Mouse (Mus musculus): ENCODE measurements around the gene Gdap2. TPM values are rescaled to one million over a fixed set of nuclear protein-coding genes. Genes with fewer than 3 reads are reported as not detected.

Gdap2 gene
- polyA plus RNA-seq (2016; fragmentation: Nextera tagmentation; extraction: Ambion mirVana) = 30.9 and 34.8 TPM in 2 replicates

- Histone ChIP-seq H3K36me3 (peaks cover 31% of the 10 kb centered on the region), H3K9me3 (replicated peaks) (no peaks in the 10 kb centered on the region), H3K4me3 (peak within 1 kb of the TSS; percentile 93), H3K27ac (replicated peaks) (peak within 1 kb of the TSS; percentile 83), H3K4me1 (peaks cover 18% of the 10 kb centered on the region), H3K27me3 (ENCODE audit: low read depth, poor library complexity, severe bottlenecking) (no peaks in the 10 kb centered on the region)
- WGBS = under 1% methylated on average over 55 of the region's 55 CpGs
- DNase-seq (ENCODE audit: low spot score) = peak; percentile 94
These were observed at the start of gene Gdap2, which contains the start of gene Wdr3 for GRCm38 (mm10) chr3:100162315-100163105. TSS of gene Gdap2 (plus strand) at chr3:100162381. TSS of gene Wdr3 (minus strand) at chr3:100162407.

- no peaks in the 10 kb centered on the region for H3K27me3 ChIP-seq (ENCODE audit: low read depth, poor library complexity, severe bottlenecking)
- H3K36me3 ChIP-seq = no peaks in the 10 kb centered on the region
- H3K4me3 ChIP-seq = no peak overlapping the region
- no peaks in the 10 kb centered on the region for H3K4me1 ChIP-seq
- WGBS = 75% methylated on average over 2 of the region's 2 CpGs
- no peak overlapping the region for H3K27ac ChIP-seq (replicated peaks)
- H3K9me3 ChIP-seq (replicated peaks) = no peaks in the 10 kb centered on the region
- DNase-seq (ENCODE audit: low spot score) = no peak
These were observed 43.5 kb upstream of the Gdap2 start for GRCm38 (mm10) chr3:100118681-100119080.

GRCm38 (mm10) chr3:100121961-100122360 is 40.2 kb upstream of the Gdap2 start:
- no peak overlapping the region for H3K4me3 ChIP-seq
- DNase-seq (ENCODE audit: low spot score) = no peak
- WGBS = 75% methylated on average over 2 of the region's 2 CpGs
- H3K36me3 ChIP-seq = no peaks in the 10 kb centered on the region
- no peak overlapping the region for H3K27ac ChIP-seq (replicated peaks)
- H3K27me3 ChIP-seq (ENCODE audit: low read depth, poor library complexity, severe bottlenecking) = no peaks in the 10 kb centered on the region
- H3K4me1 ChIP-seq = no peaks in the 10 kb centered on the region
- no peaks in the 10 kb centered on the region for H3K9me3 ChIP-seq (replicated peaks)

- Histone ChIP-seq H3K27me3 (ENCODE audit: low read depth, poor library complexity, severe bottlenecking) (no peaks in the 10 kb centered on the region), H3K4me1 (no peaks in the 10 kb centered on the region), H3K27ac (replicated peaks) (no peak overlapping the region), H3K9me3 (replicated peaks) (no peaks in the 10 kb centered on the region), H3K36me3 (no peaks in the 10 kb centered on the region), H3K4me3 (no peak overlapping the region)
- WGBS = 79% methylated on average over 1 of the region's 1 CpGs
- DNase-seq (ENCODE audit: low spot score) = no peak
These were observed 39.7 kb upstream of the Gdap2 start for GRCm38 (mm10) chr3:100122445-100122844.

GRCm38 (mm10) chr3:100160682-100161445 is 1.3 kb upstream of the Gdap2 start:
- 85% methylated on average over 15 of the region's 15 CpGs for WGBS
- peaks cover 47% of the 10 kb centered on the region for H3K36me3 ChIP-seq
- no peaks in the 10 kb centered on the region for H3K9me3 ChIP-seq (replicated peaks)
- DNase-seq (ENCODE audit: low spot score) = no peak
- no peak overlapping the region for H3K27ac ChIP-seq (replicated peaks)
- peak overlapping the region; percentile 93 for H3K4me3 ChIP-seq
- H3K4me1 ChIP-seq = peaks cover 18% of the 10 kb centered on the region
- no peaks in the 10 kb centered on the region for H3K27me3 ChIP-seq (ENCODE audit: low read depth, poor library complexity, severe bottlenecking)

- no peaks in the 10 kb centered on the region for H3K27me3 ChIP-seq (ENCODE audit: low read depth, poor library complexity, severe bottlenecking)
- H3K4me3 ChIP-seq = peak overlapping the region; percentile 93
- peaks cover 38% of the 10 kb centered on the region for H3K36me3 ChIP-seq
- peak overlapping the region; percentile 83 for H3K27ac ChIP-seq (replicated peaks)
- peaks cover 18% of the 10 kb centered on the region for H3K4me1 ChIP-seq
- DNase-seq (ENCODE audit: low spot score) = no peak
- 2% methylated on average over 35 of the region's 35 CpGs for WGBS
- no peaks in the 10 kb centered on the region for H3K9me3 ChIP-seq (replicated peaks)
These were observed 391 bp upstream of the Gdap2 start for GRCm38 (mm10) chr3:100161665-100162314.

GRCm38 (mm10) chr3:100163556-100163955 is 1.4 kb downstream of the Gdap2 start:
- no peak for DNase-seq (ENCODE audit: low spot score)
- 89% methylated on average over 2 of the region's 2 CpGs for WGBS
- H3K36me3 ChIP-seq = peaks cover 22% of the 10 kb centered on the region

GRCm38 (mm10) chr3:100164991-100165390 is 2.8 kb downstream of the Gdap2 start:
- H3K27ac ChIP-seq (replicated peaks) = no peak overlapping the region
- DNase-seq (ENCODE audit: low spot score) = no peak
- H3K4me3 ChIP-seq = no peak overlapping the region

More at GRCm38 (mm10) chr3:100163556-100163955, 1.4 kb downstream of the Gdap2 start:
- H3K27me3 ChIP-seq (ENCODE audit: low read depth, poor library complexity, severe bottlenecking) = no peaks in the 10 kb centered on the region
- H3K27ac ChIP-seq (replicated peaks) = no peak overlapping the region
- peaks cover 18% of the 10 kb centered on the region for H3K4me1 ChIP-seq
- peak overlapping the region; percentile 93; the same call in 1 of the 2 replicates for H3K4me3 ChIP-seq
- H3K9me3 ChIP-seq (replicated peaks) = no peaks in the 10 kb centered on the region

GRCm38 (mm10) chr3:100176031-100176430 is 13.8 kb downstream of the Gdap2 start:
- no peaks in the 10 kb centered on the region for H3K4me1 ChIP-seq
- H3K4me3 ChIP-seq = no peak overlapping the region
- H3K36me3 ChIP-seq = peaks cover 77% of the 10 kb centered on the region
- 90% methylated on average over 2 of the region's 2 CpGs for WGBS
- no peak for DNase-seq (ENCODE audit: low spot score)
- H3K27ac ChIP-seq (replicated peaks) = no peak overlapping the region
- no peaks in the 10 kb centered on the region for H3K27me3 ChIP-seq (ENCODE audit: low read depth, poor library complexity, severe bottlenecking)
- no peaks in the 10 kb centered on the region for H3K9me3 ChIP-seq (replicated peaks)

More at GRCm38 (mm10) chr3:100164991-100165390, 2.8 kb downstream of the Gdap2 start:
- H3K36me3 ChIP-seq = peaks cover 12% of the 10 kb centered on the region
- peaks cover 18% of the 10 kb centered on the region for H3K4me1 ChIP-seq
- no peaks in the 10 kb centered on the region for H3K27me3 ChIP-seq (ENCODE audit: low read depth, poor library complexity, severe bottlenecking)
- no peaks in the 10 kb centered on the region for H3K9me3 ChIP-seq (replicated peaks)

GRCm38 (mm10) chr3:100180471-100180870 is 18.3 kb downstream of the Gdap2 start:
- no peaks in the 10 kb centered on the region for H3K4me1 ChIP-seq
- no peak for DNase-seq (ENCODE audit: low spot score)
- H3K27ac ChIP-seq (replicated peaks) = no peak overlapping the region
- H3K36me3 ChIP-seq = peaks cover 69% of the 10 kb centered on the region
- H3K9me3 ChIP-seq (replicated peaks) = no peaks in the 10 kb centered on the region
- no peak overlapping the region for H3K4me3 ChIP-seq
- no peaks in the 10 kb centered on the region for H3K27me3 ChIP-seq (ENCODE audit: low read depth, poor library complexity, severe bottlenecking)
- 84% methylated on average over 3 of the region's 3 CpGs for WGBS

- WGBS = 45% methylated on average over 1 of the region's 1 CpGs
- H3K4me3 ChIP-seq = no peak overlapping the region
- H3K36me3 ChIP-seq = peaks cover 26% of the 10 kb centered on the region
- peak; percentile 34 for DNase-seq (ENCODE audit: low spot score)
- H3K27ac ChIP-seq (replicated peaks) = no peak overlapping the region
- no peaks in the 10 kb centered on the region for H3K9me3 ChIP-seq (replicated peaks)
- H3K4me1 ChIP-seq = no peaks in the 10 kb centered on the region
- no peaks in the 10 kb centered on the region for H3K27me3 ChIP-seq (ENCODE audit: low read depth, poor library complexity, severe bottlenecking)
These were observed 27.3 kb downstream of the Gdap2 start for GRCm38 (mm10) chr3:100189444-100189843.

- Histone ChIP-seq H3K4me3 (no peak overlapping the region), H3K27me3 (ENCODE audit: low read depth, poor library complexity, severe bottlenecking) (no peaks in the 10 kb centered on the region), H3K36me3 (peaks cover 24% of the 10 kb centered on the region), H3K4me1 (no peaks in the 10 kb centered on the region), H3K9me3 (replicated peaks) (no peaks in the 10 kb centered on the region), H3K27ac (replicated peaks) (no peak overlapping the region)
- WGBS = 86% methylated on average over 11 of the region's 11 CpGs
- no peak for DNase-seq (ENCODE audit: low spot score)
These were observed 27.7 kb downstream of the Gdap2 start for GRCm38 (mm10) chr3:100189861-100190260.

Measured in midbrain, embryonic 10.5 days (tissue).